Mouse (Mus musculus) megakaryocyte, embryonic 14.5 days (primary cell): ENCODE measurements at regions not wholly inside any gene's neighbourhood (a gene's known extent, or its start where the extent isn't known, plus 50 kb on each side); places are given as distances from the start of the nearest gene placed in this dataset.

ENCODE experiments used
- H3K27me3 ChIP-seq: replicated peaks from 2 replicates; pipeline ENCODE3; 2012; ENCODE audit warnings: inconsistent platforms
- H3K36me3 ChIP-seq: replicated peaks from 2 replicates; pipeline ENCODE3; 2012; ENCODE audit warnings: low read length, inconsistent platforms, mixed read lengths
- H3K4me1 ChIP-seq: 2 replicates; pipeline ENCODE4 v1.6.1; 2012; ENCODE audit warnings: inconsistent platforms
- H3K4me3 ChIP-seq: replicated peaks from 2 replicates; pipeline ENCODE3; 2012; ENCODE audit warnings: moderate library complexity, mild to moderate bottlenecking, inconsistent platforms
- H3K9me3 ChIP-seq: 2 replicates; pipeline ENCODE4 v1.6.1; 2012; ENCODE audit warnings: inconsistent platforms
- FLI1 ChIP-seq: IDR thresholded peaks from 2 replicates; pipeline ENCODE4 v1.6.1; 2012; ENCODE audit warnings: low read length, inconsistent platforms, mixed read lengths
- GATA1 ChIP-seq: IDR thresholded peaks from 3 replicates; pipeline ENCODE4 v1.6.1; 2012; ENCODE audit warnings: mixed read lengths, low read length, inconsistent platforms, borderline replicate concordance

- no peak for TF ChIP-seq FLI1
- TF ChIP-seq GATA1 = no peak
- peaks cover 38% of the 10 kb centered on the region for H3K27me3 ChIP-seq
- H3K4me1 ChIP-seq = peaks cover 18% of the 10 kb centered on the region
- no peaks in the 10 kb centered on the region for H3K36me3 ChIP-seq
- no peaks in the 10 kb centered on the region for H3K9me3 ChIP-seq
- H3K4me3 ChIP-seq = no peak overlapping the region
Observed at GRCm38 (mm10) chr3:121902246-121902645, 50.1 kb upstream of the Arhgap29 start.

DNA sequence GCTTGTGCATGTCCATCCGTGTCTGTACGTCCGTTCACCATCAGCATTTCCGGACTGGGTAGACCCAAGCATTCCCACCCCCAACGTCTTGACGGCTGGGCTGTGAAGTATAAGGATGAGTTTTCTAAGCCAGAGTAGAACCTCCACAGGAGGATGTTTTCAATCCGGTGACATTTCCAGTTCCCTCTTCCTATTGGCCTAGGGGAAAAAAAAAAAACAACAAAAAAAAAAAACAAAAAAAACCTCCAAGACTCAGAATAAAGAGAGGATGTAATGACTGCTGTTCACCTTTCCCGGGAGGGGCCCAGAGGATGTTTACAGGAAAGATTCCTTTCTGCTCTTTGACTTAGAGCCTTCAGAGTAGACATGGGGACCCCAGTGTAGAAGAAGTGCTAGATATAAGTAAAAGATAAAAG, 51.9 kb upstream of the Arhgap29 start:
- H3K9me3 ChIP-seq = no peaks in the 10 kb centered on the region
- H3K4me3 ChIP-seq = peak overlapping the region; percentile 80
- H3K4me1 ChIP-seq = peaks cover 18% of the 10 kb centered on the region
- peaks cover 37% of the 10 kb centered on the region for H3K27me3 ChIP-seq
- no peaks in the 10 kb centered on the region for H3K36me3 ChIP-seq
- no peak for TF ChIP-seq FLI1
- TF ChIP-seq GATA1 = no peak

DNA sequence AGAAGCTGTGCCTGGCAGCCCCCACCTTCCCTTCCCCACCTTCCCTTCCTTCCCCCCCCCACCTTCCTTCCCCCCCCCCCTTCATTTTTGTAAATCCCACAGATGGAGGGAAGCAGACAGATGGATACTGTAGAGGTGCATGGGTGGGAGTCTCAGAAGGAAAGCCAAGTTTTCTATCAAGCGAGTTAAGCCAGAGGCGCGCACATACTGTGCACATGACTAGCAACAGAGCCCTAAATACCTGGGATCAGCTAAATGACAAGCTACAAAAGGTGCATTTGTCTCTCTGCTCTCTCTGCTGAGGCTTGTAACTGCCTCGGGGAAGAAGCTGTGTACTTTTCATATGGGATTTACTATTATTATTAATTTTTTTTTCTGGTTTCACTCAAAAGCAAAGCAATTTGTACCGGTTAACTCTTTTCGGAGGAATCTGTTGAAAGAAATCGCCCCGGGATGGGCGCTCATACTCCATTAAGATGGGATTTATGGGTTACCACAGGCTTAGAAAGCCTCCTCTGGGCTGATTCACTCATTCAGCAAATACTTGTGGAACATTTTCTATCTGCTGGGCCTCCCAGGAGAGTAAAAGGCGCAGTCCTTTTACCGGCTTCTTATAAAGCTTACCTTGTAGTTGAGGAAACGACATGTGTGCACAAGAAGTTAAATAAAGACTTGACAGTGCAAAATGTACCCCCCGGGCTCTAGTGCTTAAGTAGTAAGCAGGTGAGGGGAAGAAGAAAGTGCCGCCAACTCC, 54.3 kb upstream of the Arhgap29 start:
- TF ChIP-seq FLI1 = no peak
- no peak for TF ChIP-seq GATA1
- no peaks in the 10 kb centered on the region for H3K36me3 ChIP-seq

GRCm38 (mm10) chr3:121893606-121894005, 58.7 kb upstream of the Arhgap29 start:
- H3K36me3 ChIP-seq = no peaks in the 10 kb centered on the region
- peaks cover 13% of the 10 kb centered on the region for H3K4me1 ChIP-seq
- no peaks in the 10 kb centered on the region for H3K9me3 ChIP-seq
- peaks cover 18% of the 10 kb centered on the region for H3K27me3 ChIP-seq
- H3K4me3 ChIP-seq = no peak overlapping the region
- TF ChIP-seq GATA1 (no peak), FLI1 (no peak)

More for the DNA sequence above, 54.3 kb upstream of the Arhgap29 start:
- Histone ChIP-seq H3K9me3 (no peaks in the 10 kb centered on the region), H3K4me3 (no peak overlapping the region), H3K27me3 (peaks cover 36% of the 10 kb centered on the region), H3K4me1 (peaks cover 12% of the 10 kb centered on the region)

DNA sequence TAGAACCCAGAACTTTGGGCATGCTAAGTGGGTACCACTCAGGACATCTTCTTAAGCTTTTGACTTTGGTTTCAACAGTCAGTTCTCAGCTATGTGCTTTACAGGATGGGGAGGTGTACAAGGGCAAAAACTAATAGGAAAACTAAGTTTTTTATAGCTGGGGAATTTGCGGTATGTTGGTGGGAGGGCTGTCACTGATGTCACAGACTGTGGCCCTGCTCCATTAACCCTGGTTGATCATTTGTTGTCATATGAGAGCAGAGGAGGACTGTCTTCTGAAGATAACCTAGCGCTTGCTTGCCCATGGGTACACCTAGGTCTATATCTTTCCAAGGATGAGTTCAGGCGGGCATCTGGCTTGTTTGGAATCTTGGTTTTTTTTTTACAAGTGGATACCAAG, 59.7 kb upstream of the Arhgap29 start:
- Histone ChIP-seq H3K4me1 (peaks cover 20% of the 10 kb centered on the region), H3K4me3 (no peak overlapping the region), H3K27me3 (peaks cover 16% of the 10 kb centered on the region), H3K9me3 (no peaks in the 10 kb centered on the region), H3K36me3 (no peaks in the 10 kb centered on the region)
- TF ChIP-seq GATA1 = no peak

DNA sequence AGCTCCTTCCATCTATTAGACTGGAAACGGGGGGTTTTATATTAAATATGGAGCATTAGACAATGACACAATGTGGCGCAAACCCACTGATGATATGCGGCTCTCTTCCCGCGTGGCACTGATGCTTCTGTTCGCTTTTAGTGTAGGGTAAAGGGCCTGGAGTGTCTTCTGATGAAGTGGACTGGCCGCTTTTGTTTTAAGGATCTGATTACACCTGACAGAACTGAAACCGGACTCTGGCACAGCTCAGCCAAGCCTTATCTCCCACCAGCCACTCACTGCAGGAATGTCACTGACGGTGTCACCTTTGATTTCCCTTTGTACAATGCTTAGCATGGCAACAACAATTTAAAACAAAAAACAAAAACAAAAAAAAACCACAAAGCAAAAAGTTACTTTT, 61.0 kb upstream of the Arhgap29 start:
- Histone ChIP-seq H3K36me3 (no peaks in the 10 kb centered on the region), H3K27me3 (peaks cover 8% of the 10 kb centered on the region), H3K4me1 (peaks cover 20% of the 10 kb centered on the region), H3K4me3 (no peak overlapping the region), H3K9me3 (no peaks in the 10 kb centered on the region)
- TF ChIP-seq FLI1 = no peak
- TF ChIP-seq GATA1 = no peak

DNA sequence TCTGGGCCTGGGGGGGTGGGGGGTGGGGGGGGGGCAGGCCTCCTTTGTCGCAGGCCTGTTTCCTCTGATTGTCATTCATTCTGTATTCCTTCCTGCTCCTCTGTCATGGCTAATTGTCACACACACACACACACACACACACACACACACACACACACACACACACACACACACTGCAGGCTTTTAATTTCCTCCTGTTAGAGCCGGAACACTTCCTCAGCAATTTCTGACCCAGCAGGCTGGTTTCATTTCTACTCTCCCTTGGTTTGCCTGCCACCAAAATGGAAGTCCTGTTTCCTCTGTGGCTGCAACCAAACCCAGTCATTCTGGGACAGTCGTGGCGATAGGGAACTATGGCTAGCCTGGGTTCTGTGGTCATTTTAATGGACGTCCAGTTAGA, 61.8 kb upstream of the Arhgap29 start:
- peak overlapping the region; percentile 83 for H3K4me3 ChIP-seq
- peaks cover 20% of the 10 kb centered on the region for H3K4me1 ChIP-seq
- H3K9me3 ChIP-seq = no peaks in the 10 kb centered on the region
- peaks cover 8% of the 10 kb centered on the region for H3K27me3 ChIP-seq
- H3K36me3 ChIP-seq = no peaks in the 10 kb centered on the region
- TF ChIP-seq GATA1 = no peak
- no peak for TF ChIP-seq FLI1

DNA sequence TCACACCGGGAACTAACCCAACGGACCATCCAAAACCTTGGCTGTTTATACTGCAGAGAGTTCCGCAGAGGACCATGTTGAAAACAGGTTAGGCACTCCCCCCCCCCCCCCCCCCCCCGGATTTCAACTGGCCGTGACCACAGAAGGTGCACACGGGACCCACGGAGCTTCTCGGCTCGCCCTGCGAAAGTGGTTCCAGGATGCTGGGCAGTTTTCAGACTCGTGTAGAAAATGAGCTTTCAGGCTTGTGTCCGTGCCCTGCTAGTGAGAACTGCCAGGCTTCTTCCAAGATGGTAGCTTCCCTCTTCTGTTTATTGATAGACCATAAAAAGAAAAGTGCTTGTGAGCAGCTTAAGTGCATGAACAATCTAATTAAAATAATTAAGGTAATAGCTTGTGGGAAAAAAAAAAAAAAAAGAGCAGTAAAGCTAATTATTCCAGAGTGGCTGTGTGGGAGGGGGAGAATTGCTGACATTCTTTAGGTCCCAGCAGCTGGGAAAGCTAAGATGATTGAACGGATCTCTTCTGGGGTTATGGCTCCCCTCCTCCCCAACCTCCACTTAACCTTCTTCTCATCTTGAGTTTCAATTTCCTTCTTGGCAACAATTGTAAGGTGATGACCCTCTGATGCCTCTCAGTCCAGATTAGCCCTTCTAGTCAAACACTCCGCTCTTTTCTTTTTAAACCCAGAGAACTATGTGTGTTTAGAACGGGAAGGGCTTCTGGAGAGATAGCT, 65.3 kb upstream of the Arhgap29 start:
- Histone ChIP-seq H3K9me3 (no peaks in the 10 kb centered on the region), H3K27me3 (peaks cover 5% of the 10 kb centered on the region), H3K36me3 (no peaks in the 10 kb centered on the region), H3K4me3 (no peak overlapping the region), H3K4me1 (peaks cover 35% of the 10 kb centered on the region)
- no peak for TF ChIP-seq FLI1
- no peak for TF ChIP-seq GATA1

- Histone ChIP-seq H3K36me3 (no peaks in the 10 kb centered on the region), H3K9me3 (no peaks in the 10 kb centered on the region), H3K4me1 (peaks cover 39% of the 10 kb centered on the region), H3K27me3 (peaks cover 9% of the 10 kb centered on the region), H3K4me3 (no peak overlapping the region)
- no peak for TF ChIP-seq FLI1
- no peak for TF ChIP-seq GATA1
Observed at GRCm38 (mm10) chr3:121886309-121886708, 66.0 kb upstream of the Arhgap29 start.
